Mouse (Mus musculus): ENCODE results near the gene Sipa1. TPM values are rescaled to one million over a fixed set of nuclear protein-coding genes. Genes with fewer than 3 reads are reported as not detected.

Gene Sipa1
- total RNA-seq, 2 experiments from 2014 or later: 20.8 to 65.9 TPM

DNA sequence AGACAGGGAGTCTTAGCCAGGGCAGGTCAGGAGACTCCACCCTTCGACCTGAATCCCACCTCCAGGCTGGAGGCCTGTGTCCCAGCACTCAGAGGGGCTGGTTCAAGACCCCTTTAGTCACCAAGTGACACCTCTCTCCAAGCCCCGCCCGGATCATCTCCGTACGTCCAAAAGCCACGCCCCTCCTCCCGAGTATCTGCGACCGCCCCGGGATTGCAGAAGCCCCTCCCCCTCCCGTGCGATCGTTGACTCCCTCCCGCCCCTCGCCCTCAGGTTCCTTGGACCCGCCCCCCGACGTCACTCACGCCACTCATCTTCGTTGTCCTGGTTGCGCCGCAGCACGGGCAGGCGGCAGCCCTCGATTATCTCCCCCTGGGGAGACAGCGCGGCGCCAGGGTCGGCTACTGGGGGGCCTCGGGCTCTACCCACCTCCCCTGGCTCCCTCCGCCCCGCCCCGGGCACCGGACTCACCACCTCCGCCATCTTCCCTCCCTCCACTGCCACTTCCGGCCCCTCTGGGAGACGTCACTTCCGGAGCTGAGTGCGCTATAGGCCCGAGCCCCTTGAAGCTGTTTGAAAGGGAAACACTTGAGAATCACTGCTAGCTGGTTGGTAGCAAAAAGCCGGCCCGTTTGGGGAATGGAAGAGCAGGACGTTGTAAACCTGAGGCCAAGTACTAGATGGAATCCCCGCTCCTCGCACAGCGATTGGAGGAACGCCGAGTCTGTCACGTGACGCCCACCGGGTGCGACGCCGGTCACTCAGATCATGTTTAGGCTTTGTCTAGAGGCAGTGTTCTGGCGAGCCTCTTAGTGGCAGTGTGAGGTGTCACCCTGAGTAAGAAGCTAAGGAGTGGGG, 53.7 kb downstream of the Sipa1 start, which contains the start of gene Kat5:
Gene Kat5, minus strand, starts transcription at position 691 of the 858 bp plus-strand sequence.
- ATAC-seq (replicated peaks; ENCODE audit: poor library complexity, severe bottlenecking): peak; percentile 76

DNA sequence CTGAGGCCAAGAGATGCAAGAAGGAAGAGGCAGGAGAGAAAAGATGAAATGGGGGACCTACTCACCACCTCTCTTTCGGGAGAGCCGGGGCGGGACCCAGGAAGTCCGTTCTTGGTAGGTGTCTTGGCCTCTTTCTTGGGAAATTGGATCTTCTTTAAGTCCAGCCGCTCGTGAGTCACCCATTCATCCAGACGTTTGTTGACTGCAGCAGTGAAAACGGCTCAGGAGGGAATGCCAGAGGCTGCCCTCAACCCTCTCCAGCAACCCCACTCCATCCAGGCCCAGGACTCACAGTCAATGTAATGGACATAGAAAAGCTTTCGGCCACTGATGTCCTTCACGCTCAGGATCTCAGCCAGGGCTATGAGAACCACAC, 54.3 kb downstream of the Sipa1 start:
- no peak for ATAC-seq (replicated peaks; ENCODE audit: poor library complexity, severe bottlenecking)

DNA sequence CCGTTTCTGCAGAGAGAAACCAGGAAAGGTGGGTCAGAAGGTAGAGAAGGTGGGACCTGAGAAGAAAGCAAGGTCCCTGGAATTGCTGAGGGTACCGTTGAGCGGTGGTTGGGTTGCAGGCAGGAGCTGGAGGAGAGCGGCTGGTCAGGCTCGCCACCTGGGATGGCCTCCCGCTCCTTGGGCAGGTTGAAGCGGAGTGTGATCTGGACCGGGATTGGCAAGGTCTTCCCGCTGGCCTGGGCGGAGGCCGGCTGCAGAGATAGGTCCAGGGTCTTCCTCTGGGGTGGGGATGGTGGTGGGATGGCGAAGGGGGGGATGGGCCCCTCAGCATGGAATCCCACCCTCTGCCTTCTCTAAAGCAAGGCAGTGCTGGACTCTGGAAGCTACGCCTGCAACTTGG, 54.8 kb downstream of the Sipa1 start:
- no peak for ATAC-seq (replicated peaks; ENCODE audit: poor library complexity, severe bottlenecking)

DNA sequence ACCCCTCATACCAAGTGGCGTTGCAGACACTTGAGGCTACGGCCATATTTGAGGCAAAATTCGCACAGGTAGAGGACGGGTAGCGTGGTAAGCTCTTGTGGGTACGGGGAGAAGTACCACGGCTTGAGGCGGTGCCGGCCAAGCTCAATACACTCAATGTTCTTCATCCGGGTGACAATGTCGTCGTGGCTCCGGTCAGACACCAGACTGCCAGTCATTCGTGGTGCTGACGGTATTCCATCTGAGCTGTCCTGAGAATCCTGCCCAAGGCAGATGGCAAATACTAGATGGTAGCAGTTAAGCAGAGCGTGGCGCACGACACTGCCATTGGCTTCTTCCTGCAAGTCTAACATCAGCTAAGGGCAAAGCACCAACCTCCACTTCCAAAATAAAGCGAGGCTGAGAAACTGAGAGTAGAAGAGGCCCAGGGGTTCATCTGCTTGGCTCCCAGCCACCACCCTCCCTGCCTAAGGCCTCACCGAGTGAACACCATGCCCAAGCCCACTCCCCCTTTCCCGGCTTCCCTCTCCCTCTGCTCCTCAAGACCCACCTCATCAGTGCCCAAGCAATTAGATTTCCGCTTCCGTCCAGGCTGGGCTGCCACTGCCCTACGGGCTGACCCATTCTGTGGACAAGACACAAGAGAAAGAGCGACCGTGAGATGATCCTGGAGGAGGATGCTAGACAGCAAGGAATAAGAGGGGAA, 55.6 kb downstream of the Sipa1 start:
- no peak for ATAC-seq (replicated peaks; ENCODE audit: poor library complexity, severe bottlenecking)

DNA sequence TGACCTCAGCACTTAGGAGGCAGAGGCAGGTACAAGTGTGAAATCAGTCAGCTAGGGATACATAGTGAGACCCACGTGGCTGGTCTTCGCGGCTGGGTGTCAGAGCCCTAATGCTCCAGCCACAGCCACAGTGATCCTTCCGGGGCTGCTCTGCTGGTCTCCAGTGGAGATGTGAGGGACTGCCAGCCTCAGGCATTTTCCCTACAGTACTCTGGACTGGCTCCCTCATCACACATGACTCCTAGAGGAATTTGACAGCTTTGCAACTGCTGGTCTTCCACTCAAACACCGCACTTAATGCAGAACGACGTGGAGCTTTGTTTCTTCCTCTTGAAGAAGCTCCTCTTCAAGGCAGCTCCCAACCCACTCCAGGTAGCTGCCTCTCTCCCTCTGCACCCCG, 57.3 kb downstream of the Sipa1 start:
- ATAC-seq (replicated peaks; ENCODE audit: poor library complexity, severe bottlenecking): no peak

DNA sequence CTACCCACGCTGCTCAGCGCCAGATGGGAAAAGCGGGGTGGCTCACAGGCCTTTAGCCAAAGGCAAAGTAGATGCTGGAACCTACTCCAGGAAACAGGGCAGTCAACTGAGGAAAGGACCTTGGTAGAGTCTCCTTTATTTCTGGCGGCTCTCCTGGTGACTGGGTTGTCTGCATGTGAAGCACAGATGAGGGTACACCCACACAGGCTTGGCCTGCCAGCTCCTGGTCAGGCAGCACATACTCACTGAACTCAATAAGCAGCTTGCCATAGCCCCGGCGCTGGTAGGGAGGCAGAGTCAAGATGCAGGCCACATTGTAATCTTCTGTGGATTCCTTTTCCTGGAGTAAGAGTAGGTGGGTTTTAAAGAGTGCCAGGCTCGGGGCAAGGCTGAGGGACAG, 58.4 kb downstream of the Sipa1 start:
- no peak for ATAC-seq (replicated peaks; ENCODE audit: poor library complexity, severe bottlenecking)

DNA sequence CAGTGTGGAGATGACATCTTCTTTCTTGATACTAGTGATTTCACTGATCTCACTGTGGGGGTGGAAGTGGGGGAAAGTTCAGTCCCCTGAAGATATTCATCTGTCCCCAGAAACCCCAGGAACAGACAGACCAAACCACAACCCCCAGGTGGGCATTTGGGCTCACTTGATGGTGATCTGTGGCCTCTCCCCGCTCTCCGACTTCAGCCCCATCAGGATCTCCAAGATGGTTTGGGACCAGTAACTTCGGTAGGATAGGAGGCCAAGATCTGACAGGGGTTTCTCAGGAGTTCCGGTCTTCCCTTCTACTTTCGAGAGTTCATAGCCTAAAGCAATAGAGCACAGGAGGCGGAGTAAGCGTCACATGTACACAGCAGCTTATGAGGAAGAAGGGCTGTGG, 59.8 kb downstream of the Sipa1 start:
- no peak for ATAC-seq (replicated peaks; ENCODE audit: poor library complexity, severe bottlenecking)

DNA sequence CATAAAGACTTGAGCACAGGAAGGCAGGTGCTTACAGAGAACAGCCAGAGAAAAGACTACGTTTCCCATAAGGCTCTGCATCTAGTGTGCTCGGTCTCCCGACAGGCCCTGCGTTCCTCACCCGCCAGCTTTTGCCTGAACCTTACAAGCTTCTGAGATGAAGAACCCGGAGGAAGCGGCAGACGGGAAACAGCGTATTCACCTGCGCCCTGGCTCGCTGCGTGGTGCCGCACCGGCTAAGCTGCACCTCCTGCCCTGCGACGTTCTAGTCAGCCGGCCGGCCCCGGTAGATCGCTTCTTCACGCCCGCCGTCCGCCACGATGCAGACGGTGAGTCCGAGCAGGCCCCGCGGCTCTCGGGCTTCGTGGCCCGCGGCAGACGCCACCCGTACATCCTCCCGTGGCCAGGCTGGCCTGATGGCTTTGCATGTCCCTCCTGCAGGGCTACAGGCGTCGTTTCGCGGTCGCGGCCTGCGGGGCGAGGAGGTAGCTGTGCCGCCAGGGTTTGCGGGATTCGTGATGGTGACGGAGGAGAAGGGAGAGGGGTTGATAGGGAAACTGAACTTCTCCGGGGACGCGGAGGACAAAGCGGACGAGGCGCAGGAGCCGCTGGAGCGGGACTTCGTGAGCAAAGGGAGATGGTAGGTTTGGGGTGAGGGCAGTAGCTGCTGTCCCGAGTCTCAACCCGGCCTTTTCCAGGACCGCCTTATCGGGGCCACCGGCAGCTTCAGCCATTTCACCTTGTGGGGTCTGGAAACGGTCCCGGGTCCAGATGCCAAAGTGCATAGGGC, 61.6 kb downstream of the Sipa1 start, which contains the start of gene Rnaseh2c:
Gene Rnaseh2c, plus strand, starts transcription at position 122 of the 790 bp plus-strand sequence.
- peak; percentile 47 for ATAC-seq (replicated peaks; ENCODE audit: poor library complexity, severe bottlenecking)

Other genes with a start within 250 kb of the Sipa1 start
- 160 and 218 TPM in 2 replicates for gene Drap1, start 238.7 kb downstream of the Sipa1 start, total RNA-seq (2014; fragmentation: Nextera tagmentation)
- gene Drap1, start 238.7 kb downstream of the Sipa1 start, total RNA-seq (2017): 119 and 145 TPM in 2 replicates
- 30.1 and 32.7 TPM in 2 replicates for gene AI837181, start 238.6 kb downstream of the Sipa1 start, total RNA-seq (2014; fragmentation: Nextera tagmentation)
- gene AI837181, start 238.6 kb downstream of the Sipa1 start, total RNA-seq (2017): 10.9 and 12.2 TPM in 2 replicates
- gene Fosl1, start 216.2 kb downstream of the Sipa1 start, total RNA-seq (2014; fragmentation: Nextera tagmentation): 0.32 TPM in 1 of 2 replicates, not detected in the other
- 0.57 TPM in 1 of 2 replicates, not detected in the other for gene Fosl1, start 216.2 kb downstream of the Sipa1 start, total RNA-seq (2017)
- 0.68 and 1.9 TPM in 2 replicates for gene Ccdc85b, start 205.8 kb downstream of the Sipa1 start, total RNA-seq (2014; fragmentation: Nextera tagmentation)
- gene Ccdc85b, start 205.8 kb downstream of the Sipa1 start, total RNA-seq (2017): 2.5 and 4.1 TPM in 2 replicates
- gene Fibp, start 203.1 kb downstream of the Sipa1 start, total RNA-seq (2014; fragmentation: Nextera tagmentation): 33.6 and 94.2 TPM in 2 replicates
- 112 and 122 TPM in 2 replicates for gene Fibp, start 203.1 kb downstream of the Sipa1 start, total RNA-seq (2017)
- 1.1 TPM in 1 of 2 replicates, not detected in the other for gene Ctsw, start 195.2 kb downstream of the Sipa1 start, total RNA-seq (2014; fragmentation: Nextera tagmentation)
- gene Ctsw, start 195.2 kb downstream of the Sipa1 start, total RNA-seq (2017): not detected in 2 replicates
- gene Efemp2, start 189.8 kb downstream of the Sipa1 start, total RNA-seq (2014; fragmentation: Nextera tagmentation): not detected in 2 replicates
- 1.6 TPM in 1 of 2 replicates, not detected in the other for gene Efemp2, start 189.8 kb downstream of the Sipa1 start, total RNA-seq (2017)
- 23.9 and 39.7 TPM in 2 replicates for gene Mus81, start 175.3 kb downstream of the Sipa1 start, total RNA-seq (2014; fragmentation: Nextera tagmentation)
- gene Mus81, start 175.3 kb downstream of the Sipa1 start, total RNA-seq (2017): 9.4 and 13.5 TPM in 2 replicates
- gene Cfl1, start 173.3 kb downstream of the Sipa1 start, total RNA-seq (2014; fragmentation: Nextera tagmentation): 1,243 and 1,245 TPM in 2 replicates
- gene Cfl1, start 173.3 kb downstream of the Sipa1 start, total RNA-seq (2017): 1,162 and 1,185 TPM in 2 replicates
- 2.8 TPM in 1 of 2 replicates, not detected in the other for gene 1700020D05Rik, start 159.9 kb downstream of the Sipa1 start, total RNA-seq (2014; fragmentation: Nextera tagmentation)
- gene 1700020D05Rik, start 159.9 kb downstream of the Sipa1 start, total RNA-seq (2017): not detected in 2 replicates
- 4.9 and 5.7 TPM in 2 replicates for gene Snx32, start 153.2 kb downstream of the Sipa1 start, total RNA-seq (2014; fragmentation: Nextera tagmentation)
- 1.1 and 1.7 TPM in 2 replicates for gene Snx32, start 153.2 kb downstream of the Sipa1 start, total RNA-seq (2017)
- gene Ovol1, start 103.1 kb downstream of the Sipa1 start, total RNA-seq (2014; fragmentation: Nextera tagmentation): not detected in 2 replicates
- gene Ovol1, start 103.1 kb downstream of the Sipa1 start, total RNA-seq (2017): not detected in 2 replicates
- 5.7 and 17.5 TPM in 2 replicates for gene Ap5b1, start 95.7 kb downstream of the Sipa1 start, total RNA-seq (2014; fragmentation: Nextera tagmentation)
- 7.5 and 10.4 TPM in 2 replicates for gene Ap5b1, start 95.7 kb downstream of the Sipa1 start, total RNA-seq (2017)
- gene Rnaseh2c, start 61.8 kb downstream of the Sipa1 start, total RNA-seq (2014; fragmentation: Nextera tagmentation): 78.4 and 114 TPM in 2 replicates
- gene Rnaseh2c, start 61.8 kb downstream of the Sipa1 start, total RNA-seq (2017): 37.7 and 140 TPM in 2 replicates
- 27.9 and 52.2 TPM in 2 replicates for gene Kat5, start 53.5 kb downstream of the Sipa1 start, total RNA-seq (2014; fragmentation: Nextera tagmentation)
- 60.2 and 82.3 TPM in 2 replicates for gene Kat5, start 53.5 kb downstream of the Sipa1 start, total RNA-seq (2017)
- gene Rela, start 26.2 kb downstream of the Sipa1 start, total RNA-seq (2014; fragmentation: Nextera tagmentation): 37.1 and 46.4 TPM in 2 replicates
- gene Rela, start 26.2 kb downstream of the Sipa1 start, total RNA-seq (2017): 25.4 and 31.7 TPM in 2 replicates
- gene Map3k11, start 25.0 kb upstream of the Sipa1 start, total RNA-seq (2014; fragmentation: Nextera tagmentation): 23.0 and 30.4 TPM in 2 replicates
- 21.9 and 22.2 TPM in 2 replicates for gene Map3k11, start 25.0 kb upstream of the Sipa1 start, total RNA-seq (2017)
- 35.2 and 46.8 TPM in 2 replicates for gene Pcnx3, start 25.2 kb upstream of the Sipa1 start, total RNA-seq (2014; fragmentation: Nextera tagmentation)
- 12.6 and 22.7 TPM in 2 replicates for gene Pcnx3, start 25.2 kb upstream of the Sipa1 start, total RNA-seq (2017)
- not detected in 2 replicates for gene Kcnk7, start 40.7 kb upstream of the Sipa1 start, total RNA-seq (2014; fragmentation: Nextera tagmentation)
- gene Kcnk7, start 40.7 kb upstream of the Sipa1 start, total RNA-seq (2017): not detected in 2 replicates
- gene Ehbp1l1, start 62.6 kb upstream of the Sipa1 start, total RNA-seq (2014; fragmentation: Nextera tagmentation): 23.2 and 29.5 TPM in 2 replicates
- gene Ehbp1l1, start 62.6 kb upstream of the Sipa1 start, total RNA-seq (2017): 30.6 and 41.6 TPM in 2 replicates
- 37.4 and 41.7 TPM in 2 replicates for gene Fam89b, start 65.9 kb upstream of the Sipa1 start, total RNA-seq (2014; fragmentation: Nextera tagmentation)
- 20.9 and 31.8 TPM in 2 replicates for gene Fam89b, start 65.9 kb upstream of the Sipa1 start, total RNA-seq (2017)
- 1.8 and 16.0 TPM in 2 replicates for gene Ltbp3, start 77.2 kb upstream of the Sipa1 start, total RNA-seq (2014; fragmentation: Nextera tagmentation)
- gene Ltbp3, start 77.2 kb upstream of the Sipa1 start, total RNA-seq (2017): 3.7 and 3.9 TPM in 2 replicates
- gene Scyl1, start 107.7 kb upstream of the Sipa1 start, total RNA-seq (2014; fragmentation: Nextera tagmentation): 40.9 and 47.7 TPM in 2 replicates
- 22.8 and 23.3 TPM in 2 replicates for gene Scyl1, start 107.7 kb upstream of the Sipa1 start, total RNA-seq (2017)
- gene Frmd8, start 211.6 kb upstream of the Sipa1 start, total RNA-seq (2014; fragmentation: Nextera tagmentation): 17.9 and 25.4 TPM in 2 replicates
- gene Frmd8, start 211.6 kb upstream of the Sipa1 start, total RNA-seq (2017): 19.0 and 28.4 TPM in 2 replicates
- gene Slc25a45, start 214.1 kb upstream of the Sipa1 start, total RNA-seq (2014; fragmentation: Nextera tagmentation): 38.2 and 44.5 TPM in 2 replicates
- 35.5 and 35.6 TPM in 2 replicates for gene Slc25a45, start 214.1 kb upstream of the Sipa1 start, total RNA-seq (2017)
- 1.1 and 2.5 TPM in 2 replicates for gene Tigd3, start 230.4 kb upstream of the Sipa1 start, total RNA-seq (2014; fragmentation: Nextera tagmentation)
- gene Tigd3, start 230.4 kb upstream of the Sipa1 start, total RNA-seq (2017): 2.3 and 4.4 TPM in 2 replicates
- gene Dpf2, start 249.3 kb upstream of the Sipa1 start, total RNA-seq (2014; fragmentation: Nextera tagmentation): 97.3 and 126 TPM in 2 replicates
- 62.7 and 108 TPM in 2 replicates for gene Dpf2, start 249.3 kb upstream of the Sipa1 start, total RNA-seq (2017)

Measured in granulocyte monocyte progenitor cell, adult 5-6 weeks (primary cell).